Mouse (Mus musculus) kidney, postnatal 0 days (tissue): ENCODE data around the gene Lat2. TPM values are rescaled to one million over a fixed set of nuclear protein-coding genes. Genes with fewer than 3 reads are reported as not detected.

Source experiments
- ATAC-seq: fragments of 200-750 bp; cut with Nextera tagmentation; replicated peaks from 2 replicates; pipeline ENCODE4 v1.8.0; 2017; ENCODE audit warnings: low read depth, moderate number of reproducible peaks, moderate TSS enrichment, moderate library complexity; ENCODE audit not compliant: low FRiP score
- DNase-seq: peaks from one replicate; pipeline ENCODE4 v3.0.0-alpha.2; 2016; ENCODE audit warnings: low spot score
- H3K27ac ChIP-seq: fragments of 300-500 bp; sonication (generic); 2 replicates; pipeline ENCODE4 v1.5.1; 2014; ENCODE audit warnings: mild to moderate bottlenecking
- H3K27me3 ChIP-seq: fragments of 300-500 bp; sonication (generic); 2 replicates; pipeline ENCODE4 v1.6.1; 2014; ENCODE audit warnings: low read length, mixed read lengths; ENCODE audit not compliant: insufficient read depth
- H3K36me3 ChIP-seq: fragments of 300-500 bp; sonication (generic); 2 replicates; pipeline ENCODE4 v1.6.1; 2014; ENCODE audit warnings: low read length, mixed read lengths; ENCODE audit not compliant: insufficient read depth
- H3K4me1 ChIP-seq: fragments of 300-500 bp; sonication (generic); replicated peaks from 2 replicates; pipeline ENCODE4 v1.6.1; 2014; ENCODE audit warnings: antibody characterized with exemption, low read length, mixed read lengths; ENCODE audit not compliant: insufficient read depth
- H3K4me2 ChIP-seq: fragments of 300-500 bp; sonication (generic); 2 replicates; pipeline ENCODE4 v1.6.1; 2014; ENCODE audit warnings: mild to moderate bottlenecking, low read length, moderate library complexity, mixed read lengths
- H3K4me3 ChIP-seq: fragments of 300-500 bp; sonication (generic); replicated peaks from 2 replicates; pipeline ENCODE4 v1.5.1; 2014; ENCODE audit warnings: low read depth, low read length
- H3K9ac ChIP-seq: fragments of 300-500 bp; sonication (generic); 2 replicates; pipeline ENCODE4 v1.6.1; 2014; ENCODE audit warnings: low read depth, low read length
- H3K9me3 ChIP-seq: fragments of 300-500 bp; sonication (generic); replicated peaks from 2 replicates; pipeline ENCODE4 v1.6.1; 2016; ENCODE audit warnings: low read length, inconsistent platforms, mixed read lengths
- CTCF ChIP-seq: IDR thresholded peaks from 2 replicates; pipeline ENCODE4 v1.5.1; 2016; ENCODE audit warnings: antibody characterized with exemption, low read depth, mild to moderate bottlenecking, moderate library complexity
- WGBS: fragments of 180-500 bp; shearing (Covaris S2); extraction: QIAGEN DNeasy Blood & Tissue Kit; methylation state at CpG from one replicate; pipeline ENCODE4 v1.1.7; 2014; 5-methylcytosine and 5-hydroxymethylcytosine counted together
- polyA plus RNA-seq: library from polyadenylated mRNA; unstranded; fragments of >200 nt; fragmentation: Nextera tagmentation; extraction: Ambion mirVana; gene quantifications from 2 replicates; pipeline ENCODE4 v1.2.1, GENCODE M21; 2015

Lat2 gene
- polyA plus RNA-seq, 1 experiment from 2014 or later, result 0.93 TPM

DNA sequence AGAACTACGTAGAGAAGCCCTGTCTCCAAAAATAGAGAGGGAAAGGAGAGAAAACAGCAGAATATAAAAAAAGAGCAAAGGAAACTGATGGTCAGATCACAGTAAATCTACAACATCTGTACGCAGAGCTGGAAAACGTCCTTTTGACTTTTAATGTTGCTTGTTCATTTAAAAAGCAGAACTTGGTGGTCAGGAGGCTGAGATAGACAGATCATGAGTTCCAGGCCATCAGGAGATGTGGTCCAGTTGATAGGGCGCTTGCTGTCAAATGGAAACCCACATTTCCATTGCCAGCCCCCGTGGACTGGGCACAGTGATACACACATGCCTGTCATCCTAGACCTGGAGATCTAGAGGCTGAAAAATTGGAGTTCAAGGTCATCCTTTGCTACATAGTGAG lies 30.0 kb downstream of the Lat2 start:
- ATAC-seq (no peak), DNase-seq (no peak)
- Histone ChIP-seq H3K27me3 (no peaks in the 10 kb centered on the region), H3K27ac (no peak overlapping the region), H3K4me2 (no peak overlapping the region), H3K9ac (no peak overlapping the region), H3K36me3 (0 out of 2 replicates have a peak, but pooled peaks cover 2% of the 10 kb centered on the region), H3K4me3 (no peak overlapping the region), H3K4me1 (no peaks in the 10 kb centered on the region), H3K9me3 (no peaks in the 10 kb centered on the region)
- TF ChIP-seq CTCF, result no peak
- WGBS, result 92% methylated on average over 5 of the region's 5 CpGs

DNA sequence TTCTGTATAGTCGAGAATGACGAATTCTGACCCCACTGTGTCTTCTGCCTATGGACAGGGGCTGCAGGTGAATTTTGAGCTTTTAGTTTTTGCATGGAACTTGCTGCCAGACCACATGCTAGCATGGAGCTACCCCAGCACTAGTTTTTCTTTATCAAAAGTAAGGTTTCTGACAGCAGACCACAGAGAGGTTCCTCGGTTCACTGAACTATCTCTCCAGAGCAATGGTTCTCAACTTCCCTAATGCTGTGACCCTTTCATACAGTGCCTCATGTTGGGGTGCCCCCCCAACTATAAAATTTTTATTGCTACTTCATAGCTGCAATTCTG lies 31.0 kb downstream of the Lat2 start:
- no peak for ATAC-seq
- 76% methylated on average over 3 of the region's 3 CpGs for WGBS

DNA sequence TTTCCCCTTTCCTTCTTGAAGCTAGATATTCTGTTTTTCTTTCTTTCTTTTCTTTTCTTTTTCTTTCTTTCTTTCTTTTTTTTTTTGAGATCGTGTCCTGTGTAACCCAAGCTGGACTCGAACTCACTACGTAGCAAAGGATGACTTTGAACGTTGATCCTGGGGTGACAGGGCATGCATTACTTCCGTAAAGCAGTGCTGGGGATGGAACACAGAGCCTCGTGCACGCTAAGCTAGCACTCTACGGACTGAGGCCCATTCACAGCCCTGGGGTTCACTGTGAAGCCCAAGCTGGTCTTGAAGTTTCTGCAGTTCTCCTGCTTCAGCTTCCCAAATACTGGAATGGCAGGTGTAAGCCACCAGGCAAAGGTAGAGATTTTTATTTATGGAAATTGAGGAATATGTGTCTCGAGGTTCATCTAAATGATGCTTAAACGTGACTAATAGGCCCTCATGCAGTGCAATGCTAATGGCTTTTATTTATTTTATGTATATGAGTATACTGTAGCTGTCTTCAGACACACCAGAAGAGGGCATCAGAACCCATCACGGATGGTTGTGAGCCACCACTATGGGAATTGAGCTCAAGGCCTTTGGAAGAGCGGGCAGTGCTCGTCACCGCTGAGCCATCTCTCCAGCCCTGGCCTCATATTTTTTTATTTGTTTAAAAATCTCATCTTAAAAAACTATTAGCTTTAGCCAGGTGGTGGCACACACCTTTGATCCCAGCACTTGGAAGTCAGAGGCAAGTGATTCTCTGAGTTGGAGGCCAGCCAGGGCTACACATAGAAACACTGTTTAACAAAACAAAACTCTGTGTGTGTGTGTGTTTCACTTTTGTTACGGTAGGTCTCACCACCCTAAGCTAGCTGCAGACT lies 31.6 kb downstream of the Lat2 start:
- 0 out of 2 replicates have a peak, but pooled peaks cover 2% of the 10 kb centered on the region for H3K36me3 ChIP-seq
- WGBS, result 28% methylated on average over 15 of the region's 15 CpGs
- H3K9ac ChIP-seq, result peak overlapping the region; percentile 76
- H3K4me1 ChIP-seq, result no peaks in the 10 kb centered on the region
- no peaks in the 10 kb centered on the region for H3K27me3 ChIP-seq
- peak overlapping the region; percentile 88 for H3K4me3 ChIP-seq
- no peak overlapping the region for H3K27ac ChIP-seq
- peak overlapping the region; percentile 60 for H3K4me2 ChIP-seq
- H3K9me3 ChIP-seq, result no peaks in the 10 kb centered on the region
- no peak for TF ChIP-seq CTCF
- DNase-seq (no peak), ATAC-seq (no peak)

More for the DNA sequence above, 31.0 kb downstream of the Lat2 start:
- TF ChIP-seq CTCF, result no peak
- H3K27me3 ChIP-seq, result no peaks in the 10 kb centered on the region
- 0 out of 2 replicates have a peak, but pooled peaks cover 2% of the 10 kb centered on the region for H3K36me3 ChIP-seq
- H3K27ac ChIP-seq, result no peak overlapping the region
- no peak overlapping the region for H3K4me2 ChIP-seq
- no peak for DNase-seq
- no peaks in the 10 kb centered on the region for H3K4me1 ChIP-seq
- H3K9me3 ChIP-seq, result no peaks in the 10 kb centered on the region
- H3K4me3 ChIP-seq, result no peak overlapping the region
- H3K9ac ChIP-seq, result no peak overlapping the region

DNA sequence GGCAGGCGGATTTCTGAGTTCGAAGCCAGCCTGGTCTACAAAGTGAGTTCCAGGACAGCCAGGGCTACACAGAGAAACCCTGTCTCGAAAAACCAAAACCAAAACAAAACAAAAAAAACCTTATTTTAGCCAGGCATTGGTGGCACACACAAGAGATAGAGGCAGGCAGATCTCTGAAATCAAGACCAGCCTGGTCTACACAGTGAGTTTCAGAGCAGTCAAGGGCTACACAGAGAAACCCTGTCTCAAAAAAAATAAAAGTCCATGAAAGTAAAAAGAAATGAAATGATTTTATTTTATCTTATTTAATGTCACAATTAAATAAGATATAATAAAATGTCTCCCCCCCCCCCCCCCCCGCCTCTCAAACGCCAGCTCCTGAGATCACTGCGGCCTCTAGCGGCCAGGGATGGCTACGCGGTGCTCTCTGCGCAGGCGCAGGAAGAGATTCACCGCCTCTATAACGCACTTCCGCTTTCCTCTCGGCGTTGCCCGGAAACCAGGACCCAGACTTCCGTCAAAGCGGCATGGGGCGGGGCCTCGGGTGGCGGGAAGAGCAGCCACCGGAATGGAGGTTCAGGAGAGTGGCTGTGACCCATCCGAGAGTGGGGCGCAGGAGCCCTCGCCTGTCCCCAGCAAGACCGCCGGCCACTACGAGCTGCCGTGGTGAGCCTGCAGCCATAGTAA lies 32.5 kb downstream of the Lat2 start:
- no peaks in the 10 kb centered on the region for H3K27me3 ChIP-seq
- peak overlapping the region; percentile 76 for H3K9ac ChIP-seq
- H3K4me2 ChIP-seq, result peak overlapping the region; percentile 60
- peak overlapping the region; percentile 88 for H3K4me3 ChIP-seq
- DNase-seq (peak; percentile 99), ATAC-seq (peak; percentile 88)
- H3K4me1 ChIP-seq, result no peaks in the 10 kb centered on the region
- WGBS, result 8% methylated on average over 28 of the region's 30 CpGs
- peak; percentile 82 for TF ChIP-seq CTCF
- no peak overlapping the region for H3K27ac ChIP-seq
- 0 out of 2 replicates have a peak, but pooled peaks cover 2% of the 10 kb centered on the region for H3K36me3 ChIP-seq
- no peaks in the 10 kb centered on the region for H3K9me3 ChIP-seq

DNA sequence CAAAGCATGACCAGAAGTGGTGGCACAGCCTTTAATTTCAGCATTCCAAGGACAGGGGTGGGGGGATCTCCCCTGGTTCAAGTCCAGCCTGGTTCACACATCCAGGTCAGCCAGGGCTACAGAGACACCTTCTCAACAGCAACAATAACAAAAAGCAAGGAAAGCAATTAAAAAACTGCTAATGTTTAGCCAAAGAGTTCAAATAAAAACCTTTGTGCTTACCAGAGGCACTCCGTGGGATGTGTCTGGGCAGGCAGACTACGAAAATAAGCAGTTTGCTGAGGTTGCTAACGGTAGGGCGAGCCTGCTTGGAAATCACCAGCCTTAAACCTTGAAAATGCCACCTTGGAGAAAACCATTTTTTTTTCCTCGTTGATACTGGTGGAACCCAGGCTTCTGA lies 33.7 kb downstream of the Lat2 start, which contains the start of gene Rfc2:
Rfc2 (plus strand) TSS at position 221 of the 400 bp plus-strand sequence.
- Histone ChIP-seq H3K4me2 (no peak within 1 kb of the TSS), H3K36me3 (no peaks in the 10 kb centered on the region), H3K9ac (no peak within 1 kb of the TSS), H3K4me1 (no peaks in the 10 kb centered on the region), H3K9me3 (no peaks in the 10 kb centered on the region), H3K4me3 (no peak within 1 kb of the TSS), H3K27me3 (no peaks in the 10 kb centered on the region), H3K27ac (peak within 1 kb of the TSS; percentile 63)
- no peak for DNase-seq
- ATAC-seq, result no peak
- no peak for TF ChIP-seq CTCF
- 52% methylated on average over 5 of the region's 5 CpGs for WGBS

DNA sequence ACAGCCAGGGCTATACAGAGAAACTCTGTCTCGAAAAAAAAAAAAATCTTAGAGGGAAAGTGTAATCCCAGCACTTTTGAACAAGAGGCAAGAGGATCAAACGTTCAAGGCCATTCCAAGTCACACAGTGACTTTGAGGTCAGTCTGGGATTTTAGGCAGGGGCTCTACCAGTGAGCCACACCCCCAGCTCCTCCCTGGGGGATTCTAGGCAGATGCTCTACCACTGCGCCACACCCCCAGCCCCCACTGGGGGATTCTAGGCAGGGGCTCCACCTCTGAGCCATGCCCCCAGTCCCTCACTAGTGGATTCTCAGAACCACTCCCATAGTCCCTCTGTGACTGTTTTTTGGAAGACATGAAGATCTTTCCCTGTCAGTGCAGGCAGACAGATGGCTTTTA lies 35.7 kb downstream of the Lat2 start:
- no peak for TF ChIP-seq CTCF
- Histone ChIP-seq H3K9me3 (no peaks in the 10 kb centered on the region), H3K36me3 (no peaks in the 10 kb centered on the region), H3K9ac (no peak overlapping the region), H3K27me3 (no peaks in the 10 kb centered on the region), H3K27ac (no peak overlapping the region), H3K4me1 (no peaks in the 10 kb centered on the region), H3K4me3 (no peak overlapping the region), H3K4me2 (no peak overlapping the region)
- ATAC-seq (no peak), DNase-seq (no peak)
- 61% methylated on average over 3 of the region's 3 CpGs for WGBS
